Mouse (Mus musculus): ENCODE measurements around the gene Card14.

Card14 gene

GRCm38 (mm10) chr11:119300986-119301385 is 6.6 kb upstream of the Card14 start:
- DNase-seq (ENCODE audit: low spot score in 2 of 2): no peak

GRCm38 (mm10) chr11:119304904-119305712 is 2.5 kb upstream of the Card14 start:
- no peak for DNase-seq (ENCODE audit: low spot score in 2 of 2)

- peak in 1 of 2 experiments; percentile 36 for DNase-seq (ENCODE audit: low spot score in 2 of 2)
These were observed 558 bp upstream of the Card14 start for GRCm38 (mm10) chr11:119306762-119307657.

- no peak for DNase-seq (ENCODE audit: low spot score in 2 of 2)
These were observed 348 bp downstream of the Card14 start for GRCm38 (mm10) chr11:119307916-119308315.

- DNase-seq (ENCODE audit: low spot score in 2 of 2): no peak
These were observed 3.1 kb downstream of the Card14 start for GRCm38 (mm10) chr11:119310621-119311020.

- DNase-seq (ENCODE audit: low spot score in 2 of 2): no peak
These were observed 6.8 kb downstream of the Card14 start for GRCm38 (mm10) chr11:119314252-119314936.

- peak in 1 of 2 experiments; percentile 38 for DNase-seq (ENCODE audit: low spot score in 2 of 2)
These were observed 9.2 kb downstream of the Card14 start for GRCm38 (mm10) chr11:119316720-119317119.

GRCm38 (mm10) chr11:119322521-119322920 is 15.0 kb downstream of the Card14 start:
- DNase-seq (ENCODE audit: low spot score in 2 of 2): no peak

GRCm38 (mm10) chr11:119325068-119325467 is 17.5 kb downstream of the Card14 start:
- no peak for DNase-seq (ENCODE audit: low spot score in 2 of 2)

GRCm38 (mm10) chr11:119330592-119330991 is 23.0 kb downstream of the Card14 start:
- DNase-seq (ENCODE audit: low spot score in 2 of 2): no peak

GRCm38 (mm10) chr11:119331970-119332369 is 24.4 kb downstream of the Card14 start:
- DNase-seq (ENCODE audit: low spot score in 2 of 2): no peak

GRCm38 (mm10) chr11:119338271-119339059 is 30.9 kb downstream of the Card14 start:
- no peak for DNase-seq (ENCODE audit: low spot score in 2 of 2)

GRCm38 (mm10) chr11:119339179-119339578 is 31.6 kb downstream of the Card14 start:
- no peak for DNase-seq (ENCODE audit: low spot score in 2 of 2)

GRCm38 (mm10) chr11:119339637-119340036 is 32.1 kb downstream of the Card14 start:
- DNase-seq (ENCODE audit: low spot score in 2 of 2): peak; percentile 56 to 68

GRCm38 (mm10) chr11:119344178-119344577 is 36.6 kb downstream of the Card14 start:
- no peak for DNase-seq (ENCODE audit: low spot score in 2 of 2)

- DNase-seq (ENCODE audit: low spot score in 2 of 2): no peak
These were observed 37.3 kb downstream of the Card14 start for GRCm38 (mm10) chr11:119344865-119345264.

GRCm38 (mm10) chr11:119347125-119347524 is 39.6 kb downstream of the Card14 start:
- no peak for DNase-seq (ENCODE audit: low spot score in 2 of 2)

- no peak for DNase-seq (ENCODE audit: low spot score in 2 of 2)
These were observed 44.5 kb downstream of the Card14 start for GRCm38 (mm10) chr11:119352113-119352512.

- DNase-seq (ENCODE audit: low spot score in 2 of 2): no peak
These were observed 46.4 kb downstream of the Card14 start for GRCm38 (mm10) chr11:119353946-119354345.

- peak; percentile 18 to 43 for DNase-seq (ENCODE audit: low spot score in 2 of 2)
These were observed 47.4 kb downstream of the Card14 start for GRCm38 (mm10) chr11:119354798-119355442.
